Mouse (Mus musculus): ENCODE data around the gene Mre11a.
"Not testable (repeated sequence)": the region's sequence is repeated elsewhere in the genome, so short reads cannot be mapped to it uniquely, and the experiment has no call there.

Mre11a gene

GRCm38 (mm10) chr9:14870377-14870776 lies 85.9 kb downstream of the Mre11a start:
- no peak for DNase-seq (ENCODE audit: low spot score in 2 of 2)

DNA sequence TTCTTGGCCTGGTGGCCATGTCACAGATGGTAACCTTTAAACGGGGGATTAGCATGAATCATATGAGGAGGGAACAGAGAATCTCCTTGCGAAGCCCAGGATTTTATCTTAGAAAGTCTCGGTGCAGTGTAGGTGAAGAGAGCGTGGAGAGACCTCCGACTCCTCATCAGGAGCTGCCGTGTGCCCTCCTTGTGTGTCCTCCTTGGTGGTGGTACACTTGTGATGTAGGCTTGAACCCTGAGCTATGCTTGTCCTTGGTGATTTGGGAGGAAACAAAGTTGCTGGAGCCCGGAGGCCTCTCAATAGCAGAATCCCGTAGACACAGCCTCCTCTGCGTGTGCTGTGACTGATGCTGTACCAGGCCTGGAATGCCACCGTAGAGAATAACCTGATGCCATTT lies 86.3 kb downstream of the Mre11a start:
- DNase-seq (ENCODE audit: low spot score in 2 of 2), result no peak

DNA sequence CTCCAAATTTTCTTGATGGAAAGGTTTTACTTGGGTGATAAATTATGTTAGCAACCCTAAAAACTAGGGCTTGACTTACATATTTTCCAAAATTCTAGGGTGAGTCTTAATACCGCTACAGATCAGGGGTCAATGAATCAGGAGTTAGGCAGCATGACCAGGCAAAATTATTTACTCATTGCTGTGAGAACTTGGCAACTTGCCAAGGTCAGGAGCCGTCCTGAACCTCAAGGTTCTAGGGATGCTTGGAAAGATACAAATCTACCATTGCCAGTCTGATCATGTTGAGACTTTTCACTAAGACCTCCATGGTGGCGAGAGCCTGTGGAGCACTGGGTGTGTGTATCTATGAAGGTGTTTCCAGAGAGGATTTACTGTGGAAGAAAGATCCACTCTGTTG lies 87.1 kb downstream of the Mre11a start:
- DNase-seq (ENCODE audit: low spot score in 2 of 2), result no peak

DNA sequence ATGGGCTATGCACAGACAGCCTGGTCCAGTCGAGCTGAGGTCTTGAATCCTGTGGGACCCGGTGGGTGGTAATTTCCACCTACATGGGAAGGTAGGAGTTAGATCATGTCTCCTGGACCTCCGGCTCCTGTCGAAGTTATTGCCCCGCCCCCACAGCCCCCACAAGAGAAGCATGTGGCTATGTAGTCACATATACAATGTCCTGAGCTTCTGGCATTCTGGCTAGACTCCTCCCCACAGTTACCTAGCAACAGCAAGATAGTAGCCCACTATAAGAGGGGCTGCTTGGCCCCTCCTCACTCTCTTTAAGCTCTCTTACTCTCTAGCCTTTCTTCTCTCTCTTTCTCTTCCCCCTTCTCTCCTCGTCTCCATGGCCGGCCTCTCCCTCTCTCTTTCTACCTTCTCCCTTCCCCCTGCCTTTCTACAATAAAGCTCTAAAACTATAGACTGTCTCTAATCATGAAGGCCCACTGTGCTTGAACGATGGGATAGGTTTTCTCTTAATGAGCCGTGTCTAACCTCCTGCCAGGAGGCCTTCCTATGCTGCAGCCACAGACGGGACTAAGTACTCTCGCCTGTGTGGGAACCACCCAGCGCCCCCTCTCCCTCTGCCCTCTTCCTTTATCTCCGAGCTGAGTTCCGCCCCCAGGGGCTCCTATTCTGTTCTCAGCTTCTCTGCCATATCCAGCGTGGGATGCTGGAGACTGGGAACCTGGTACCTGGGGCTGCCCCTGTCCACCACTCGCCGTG lies 87.9 kb downstream of the Mre11a start:
- no peak for DNase-seq (ENCODE audit: low spot score in 2 of 2)

DNA sequence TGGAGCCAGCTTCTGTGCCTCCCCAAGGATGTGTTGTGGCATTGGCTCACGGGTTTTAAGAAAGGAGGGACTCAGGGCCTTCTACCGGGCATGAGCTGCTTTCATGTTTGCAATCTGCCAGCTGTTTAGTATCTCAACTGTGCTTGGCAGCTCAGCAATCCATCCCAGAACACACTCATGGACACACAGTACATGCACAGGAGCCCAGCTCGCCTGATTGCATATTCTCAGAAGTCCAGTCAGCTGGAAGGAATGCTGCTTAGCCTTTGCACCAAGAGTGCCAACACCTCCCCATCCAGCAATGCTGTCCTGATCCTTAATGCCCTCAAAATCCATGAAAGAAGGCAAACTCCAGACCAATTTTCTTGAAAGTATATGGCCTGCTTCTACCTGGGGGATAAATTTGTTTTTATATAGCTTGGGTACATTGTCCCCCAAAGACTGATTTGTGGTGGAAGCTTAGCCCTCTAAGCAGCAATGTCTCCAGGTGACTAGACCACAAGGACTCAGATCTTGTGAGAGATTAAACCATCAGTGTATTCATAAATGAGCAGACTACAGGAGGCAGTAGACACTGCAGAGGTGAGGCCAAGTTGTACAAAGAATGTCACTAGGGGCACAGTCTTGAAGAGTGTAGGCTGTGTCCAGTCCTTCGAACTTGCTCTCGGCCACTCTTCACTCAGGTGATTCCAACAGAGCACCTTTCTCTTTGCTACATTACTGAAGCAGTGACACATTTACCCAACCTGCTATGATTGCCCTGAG lies 91.5 kb downstream of the Mre11a start:
- DNase-seq (ENCODE audit: low spot score in 2 of 2), result no peak

DNA sequence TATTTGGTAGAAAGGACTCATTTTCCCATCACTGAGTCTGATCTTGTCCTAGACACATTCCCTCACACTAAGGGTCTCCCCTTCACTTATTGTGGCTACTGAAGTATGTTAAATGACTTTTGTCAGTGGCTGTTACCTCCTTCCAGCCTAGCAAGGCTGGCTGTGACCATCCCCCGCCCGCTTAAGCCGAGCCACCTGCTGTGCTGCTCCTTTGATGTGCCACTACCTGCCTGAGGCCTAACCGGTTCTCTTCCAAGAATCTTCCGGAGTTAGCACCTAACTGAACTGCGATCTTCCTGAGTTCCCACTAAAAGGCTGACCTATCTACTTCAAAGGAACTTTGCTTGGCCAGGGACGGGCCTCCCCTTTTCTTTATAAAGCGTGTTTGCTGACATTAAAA lies 92.1 kb downstream of the Mre11a start:
- not testable (repeated sequence) for DNase-seq (ENCODE audit: low spot score in 2 of 2)

- no peak for DNase-seq (ENCODE audit: low spot score in 2 of 2)
These were observed 100.2 kb downstream of the Mre11a start for GRCm38 (mm10) chr9:14884641-14885040.

GRCm38 (mm10) chr9:14885151-14885550 lies 100.7 kb downstream of the Mre11a start:
- no peak for DNase-seq (ENCODE audit: low spot score in 2 of 2)

GRCm38 (mm10) chr9:14885954-14886353 lies 101.5 kb downstream of the Mre11a start:
- DNase-seq (ENCODE audit: low spot score in 2 of 2), result no peak
